Mouse (Mus musculus): ENCODE data around the gene Itpr2. TPM values are rescaled to one million over a fixed set of nuclear protein-coding genes. Genes with fewer than 3 reads are reported as not detected.

Itpr2 gene
- polyA plus RNA-seq, 1 experiment: 6.6 TPM

DNA sequence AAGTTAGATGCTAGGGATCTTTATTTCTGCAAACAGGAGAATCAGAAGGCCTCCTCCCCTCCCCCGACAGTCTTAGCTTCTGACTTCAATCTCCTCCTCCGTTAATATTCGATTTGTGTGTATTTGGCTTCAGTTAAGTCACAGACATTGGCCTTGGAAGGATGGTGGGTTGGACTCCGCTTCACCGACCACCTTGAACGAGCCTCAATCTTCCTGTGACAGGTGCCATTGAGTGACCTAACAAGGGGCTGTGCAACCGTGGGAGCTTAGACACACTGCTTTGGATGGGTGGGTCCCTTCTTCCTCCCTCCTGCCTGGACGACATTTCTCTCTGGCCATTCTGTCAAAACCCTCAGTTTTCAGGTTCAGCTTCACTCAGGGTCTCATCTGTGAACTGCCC, 366.7 kb downstream of the Itpr2 start:
- H3K27me3 ChIP-seq (ENCODE audit: control insufficient read depth, insufficient read depth, low read length): no peaks in the 10 kb centered on the region
- DNase-seq: peak in 1 of 2 experiments; percentile 2
- H3K27ac ChIP-seq (ENCODE audit: insufficient read depth, low read length): no peak overlapping the region
- 77% methylated on average over 8 of the region's 8 CpGs for WGBS
- peaks cover 7% of the 10 kb centered on the region; the same call in 1 of the 2 replicates for H3K4me1 ChIP-seq (ENCODE audit: control insufficient read depth, insufficient read depth, low read length)
- TF ChIP-seq CTCF (IDR thresholded peaks at IDR 0.05; ENCODE audit: borderline replicate concordance, insufficient read depth, low read depth, low read length) (no peak), POLR2A (IDR thresholded peaks at IDR 0.05; ENCODE audit: borderline replicate concordance, insufficient read depth, low read length) (no peak)
- H3K4me3 ChIP-seq (replicated peaks; ENCODE audit: insufficient read depth, low read depth, low read length): no peak overlapping the region

DNA sequence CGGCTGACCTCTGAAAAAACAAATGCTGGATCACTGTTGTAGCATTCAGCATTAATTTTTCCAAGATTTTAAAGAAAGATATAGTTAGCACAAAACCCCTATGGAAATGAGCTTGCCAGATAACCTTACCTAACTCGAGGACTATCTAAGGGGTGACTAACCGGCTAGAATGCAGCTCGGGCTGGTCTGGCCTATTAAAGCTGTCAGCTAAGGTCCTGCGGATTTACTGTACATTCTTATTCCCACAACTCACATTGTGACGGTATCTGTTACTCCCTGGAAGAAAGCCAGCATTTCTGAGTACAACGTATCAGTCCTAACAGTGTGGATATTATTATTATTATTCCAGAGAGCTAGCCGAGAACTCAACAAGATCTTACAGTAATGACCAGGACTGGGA, 368.1 kb downstream of the Itpr2 start:
- TF ChIP-seq CTCF (IDR thresholded peaks at IDR 0.05; ENCODE audit: borderline replicate concordance, insufficient read depth, low read depth, low read length) (no peak), POLR2A (IDR thresholded peaks at IDR 0.05; ENCODE audit: borderline replicate concordance, insufficient read depth, low read length) (no peak)

DNA sequence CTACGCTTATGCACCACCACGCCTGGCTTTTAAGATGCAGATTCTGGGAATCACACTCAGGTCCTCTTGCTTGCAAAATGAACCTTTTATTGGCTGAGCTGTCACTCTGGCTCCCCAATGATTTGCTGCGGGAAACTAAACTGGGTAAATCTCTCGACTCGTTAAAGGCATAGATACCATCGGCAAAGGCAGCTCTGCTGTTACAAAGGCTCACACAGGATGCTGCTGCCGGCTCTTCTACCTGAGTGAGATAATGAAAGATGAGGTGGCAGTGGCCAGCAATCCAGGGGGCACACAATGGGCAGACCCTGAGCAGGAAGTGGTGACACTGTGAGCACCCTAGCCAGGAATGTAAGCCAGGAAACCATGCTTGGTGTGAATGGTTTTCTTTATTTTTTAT, 373.0 kb downstream of the Itpr2 start:
- peaks cover 8% of the 10 kb centered on the region; the same call in 1 of the 2 replicates for H3K4me1 ChIP-seq (ENCODE audit: control insufficient read depth, insufficient read depth, low read length)
- 89% methylated on average over 7 of the region's 7 CpGs for WGBS

More for the DNA sequence above, 368.1 kb downstream of the Itpr2 start:
- WGBS: 60% methylated on average over 8 of the region's 8 CpGs
- H3K4me1 ChIP-seq (ENCODE audit: control insufficient read depth, insufficient read depth, low read length): peaks cover 7% of the 10 kb centered on the region; the same call in 1 of the 2 replicates
- DNase-seq: peak in 1 of 2 experiments; percentile 1
- no peak overlapping the region for H3K4me3 ChIP-seq (replicated peaks; ENCODE audit: insufficient read depth, low read depth, low read length)
- no peaks in the 10 kb centered on the region for H3K27me3 ChIP-seq (ENCODE audit: control insufficient read depth, insufficient read depth, low read length)
- H3K27ac ChIP-seq (ENCODE audit: insufficient read depth, low read length): no peak overlapping the region

DNA sequence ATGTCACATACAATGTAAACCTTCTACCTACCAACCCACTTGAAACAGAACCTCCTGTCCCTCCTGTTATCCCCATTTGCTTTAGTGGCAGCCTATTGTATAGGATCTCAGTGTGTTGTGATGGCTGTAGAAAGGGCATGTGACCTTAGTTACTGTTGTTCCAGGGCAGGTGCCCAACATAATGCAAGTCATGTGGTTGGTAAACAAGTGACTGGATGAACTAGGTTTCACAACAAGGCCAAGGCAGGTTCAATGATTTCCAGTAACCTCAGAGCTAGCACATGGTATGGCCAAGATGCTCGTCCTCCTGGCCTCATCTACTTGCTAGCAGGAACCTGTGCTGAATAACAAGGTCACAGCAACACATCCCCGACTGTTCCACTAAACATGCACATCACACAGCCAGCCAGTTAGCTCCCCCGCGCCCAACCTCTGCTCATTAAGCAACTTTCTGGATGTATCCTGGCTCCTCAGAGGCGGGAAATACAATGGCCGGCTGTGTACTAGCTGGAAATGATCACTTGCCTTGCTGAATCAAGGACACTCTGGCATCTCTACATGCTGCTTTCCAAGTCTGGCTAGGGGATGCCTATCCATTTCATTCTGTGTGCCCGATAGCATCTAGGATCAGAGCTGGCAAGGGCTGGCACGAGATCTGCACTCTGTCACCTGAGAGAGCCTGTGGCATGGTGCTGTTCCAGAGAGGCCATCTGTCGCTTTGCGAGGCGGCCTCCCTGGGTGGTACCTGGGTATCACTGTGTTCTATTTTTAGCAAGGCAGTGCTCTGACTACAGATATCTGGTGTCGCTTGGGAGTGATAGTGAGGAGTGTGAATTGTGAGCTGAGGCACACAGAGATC, 375.0 kb downstream of the Itpr2 start:
- Histone ChIP-seq H3K27me3 (ENCODE audit: control insufficient read depth, insufficient read depth, low read length) (no peaks in the 10 kb centered on the region), H3K27ac (ENCODE audit: insufficient read depth, low read length) (peak overlapping the region; percentile 8), H3K4me3 (replicated peaks; ENCODE audit: insufficient read depth, low read depth, low read length) (no peak overlapping the region), H3K4me1 (ENCODE audit: control insufficient read depth, insufficient read depth, low read length) (peaks cover 8% of the 10 kb centered on the region; the same call in 1 of the 2 replicates)
- TF ChIP-seq CTCF (IDR thresholded peaks at IDR 0.05; ENCODE audit: borderline replicate concordance, insufficient read depth, low read depth, low read length): no peak
- TF ChIP-seq POLR2A (IDR thresholded peaks at IDR 0.05; ENCODE audit: borderline replicate concordance, insufficient read depth, low read length): no peak
- WGBS: 11% methylated on average over 12 of the region's 12 CpGs
- DNase-seq: peak; percentile 91 to 97

More for the DNA sequence above, 373.0 kb downstream of the Itpr2 start:
- no peak overlapping the region for H3K4me3 ChIP-seq (replicated peaks; ENCODE audit: insufficient read depth, low read depth, low read length)
- H3K27ac ChIP-seq (ENCODE audit: insufficient read depth, low read length): no peak overlapping the region
- no peaks in the 10 kb centered on the region for H3K27me3 ChIP-seq (ENCODE audit: control insufficient read depth, insufficient read depth, low read length)
- TF ChIP-seq POLR2A (IDR thresholded peaks at IDR 0.05; ENCODE audit: borderline replicate concordance, insufficient read depth, low read length) (no peak), CTCF (IDR thresholded peaks at IDR 0.05; ENCODE audit: borderline replicate concordance, insufficient read depth, low read depth, low read length) (no peak)
- DNase-seq: no peak

DNA sequence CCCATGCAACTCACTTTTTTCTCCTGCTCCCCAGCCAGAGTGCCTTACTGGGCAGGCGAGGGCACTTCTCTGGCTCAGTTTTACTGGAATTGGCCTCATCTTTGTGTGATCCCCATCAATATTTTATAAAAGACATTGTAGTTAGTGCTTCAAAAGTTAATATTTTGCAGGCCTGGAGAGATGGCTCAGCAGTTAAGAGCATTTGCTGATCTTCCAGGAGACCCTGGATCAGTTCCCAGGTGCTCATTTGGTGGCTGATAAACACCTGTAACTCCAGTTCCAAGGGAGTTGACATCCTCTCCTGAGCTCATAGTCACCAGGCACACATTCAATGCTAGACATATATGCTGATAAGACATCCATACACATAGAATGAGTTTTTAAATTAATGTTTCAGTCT, 376.4 kb downstream of the Itpr2 start:
- Histone ChIP-seq H3K4me3 (replicated peaks; ENCODE audit: insufficient read depth, low read depth, low read length) (no peak overlapping the region), H3K4me1 (ENCODE audit: control insufficient read depth, insufficient read depth, low read length) (peaks cover 8% of the 10 kb centered on the region; the same call in 1 of the 2 replicates), H3K27me3 (ENCODE audit: control insufficient read depth, insufficient read depth, low read length) (no peaks in the 10 kb centered on the region), H3K27ac (ENCODE audit: insufficient read depth, low read length) (no peak overlapping the region)
- TF ChIP-seq CTCF (IDR thresholded peaks at IDR 0.05; ENCODE audit: borderline replicate concordance, insufficient read depth, low read depth, low read length) (no peak), POLR2A (IDR thresholded peaks at IDR 0.05; ENCODE audit: borderline replicate concordance, insufficient read depth, low read length) (no peak)
- 80% methylated on average over 1 of the region's 1 CpGs for WGBS
- DNase-seq: peak in 1 of 2 experiments; percentile 25

DNA sequence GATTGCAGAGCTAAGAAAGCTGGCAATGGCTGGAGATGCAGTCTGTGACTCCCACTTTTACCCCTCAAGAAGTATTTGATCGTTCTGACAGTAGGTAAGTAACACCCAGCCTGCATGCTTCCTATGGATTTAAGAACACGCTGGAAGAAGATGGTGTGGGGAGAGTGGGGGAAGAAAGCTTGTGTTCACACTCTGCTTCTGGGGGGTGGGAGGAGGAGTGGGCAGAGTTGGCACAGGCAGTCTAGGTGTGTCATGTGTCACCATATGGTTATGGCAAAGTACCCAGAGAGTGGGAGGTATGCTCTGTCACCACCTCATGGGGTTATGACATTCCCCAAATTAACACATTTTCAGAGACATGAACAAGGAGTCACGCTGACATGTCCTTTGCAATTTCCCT, 377.5 kb downstream of the Itpr2 start:
- H3K4me3 ChIP-seq (replicated peaks; ENCODE audit: insufficient read depth, low read depth, low read length): no peak overlapping the region
- peak; percentile 14 to 32 for DNase-seq
- H3K4me1 ChIP-seq (ENCODE audit: control insufficient read depth, insufficient read depth, low read length): peaks cover 8% of the 10 kb centered on the region; the same call in 1 of the 2 replicates
- WGBS: 68% methylated on average over 3 of the region's 3 CpGs
- no peak for TF ChIP-seq CTCF (IDR thresholded peaks at IDR 0.05; ENCODE audit: borderline replicate concordance, insufficient read depth, low read depth, low read length)
- H3K27ac ChIP-seq (ENCODE audit: insufficient read depth, low read length): no peak overlapping the region
- H3K27me3 ChIP-seq (ENCODE audit: control insufficient read depth, insufficient read depth, low read length): no peaks in the 10 kb centered on the region

DNA sequence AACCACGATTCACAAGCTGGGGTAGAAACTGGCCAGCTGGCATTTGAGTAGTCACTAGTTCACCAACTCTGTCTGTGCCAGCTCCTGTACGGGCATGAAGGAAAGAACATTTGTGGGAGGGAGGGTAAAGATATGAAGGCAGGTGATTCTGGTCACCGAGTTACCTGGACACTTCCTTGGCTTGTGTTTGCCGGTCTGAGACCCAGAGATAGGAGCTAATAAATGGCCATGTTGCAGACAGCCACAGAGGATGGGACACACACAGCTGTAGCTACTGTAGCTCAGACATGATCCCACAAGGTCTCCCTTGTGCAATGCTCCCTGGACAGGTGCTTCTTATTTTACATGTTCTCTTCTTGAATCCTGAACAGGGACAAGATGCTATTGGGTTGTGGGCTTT, 378.4 kb downstream of the Itpr2 start:
- TF ChIP-seq POLR2A (IDR thresholded peaks at IDR 0.05; ENCODE audit: borderline replicate concordance, insufficient read depth, low read length): no peak
- no peak for TF ChIP-seq CTCF (IDR thresholded peaks at IDR 0.05; ENCODE audit: borderline replicate concordance, insufficient read depth, low read depth, low read length)
- Histone ChIP-seq H3K27ac (ENCODE audit: insufficient read depth, low read length) (no peak overlapping the region), H3K4me3 (replicated peaks; ENCODE audit: insufficient read depth, low read depth, low read length) (no peak overlapping the region), H3K27me3 (ENCODE audit: control insufficient read depth, insufficient read depth, low read length) (no peaks in the 10 kb centered on the region), H3K4me1 (ENCODE audit: control insufficient read depth, insufficient read depth, low read length) (peaks cover 8% of the 10 kb centered on the region; the same call in 1 of the 2 replicates)
- 79% methylated on average over 4 of the region's 4 CpGs for WGBS
- DNase-seq: peak in 1 of 2 experiments; percentile 5

DNA sequence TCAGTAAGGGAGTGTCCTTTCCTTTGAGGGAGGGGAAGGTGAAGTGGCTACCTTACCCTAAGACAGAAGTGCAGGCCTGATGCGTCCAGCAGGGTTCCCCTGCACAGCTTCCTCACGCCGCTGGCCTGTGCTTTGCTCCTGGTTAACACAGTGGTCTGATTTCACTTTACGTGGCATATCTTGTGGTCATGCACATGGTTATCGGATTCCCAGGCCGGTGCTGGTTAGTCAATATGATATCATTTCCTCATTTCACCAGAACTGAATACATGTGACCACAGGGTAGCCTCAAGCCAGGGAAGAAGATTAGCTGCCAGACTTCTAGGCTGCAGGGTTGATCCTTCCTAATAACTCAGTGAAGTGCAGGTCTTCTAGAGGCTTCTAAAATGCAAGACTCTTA, 381.9 kb downstream of the Itpr2 start:
- H3K27me3 ChIP-seq (ENCODE audit: control insufficient read depth, insufficient read depth, low read length): no peaks in the 10 kb centered on the region

More for the DNA sequence above, 381.9 kb downstream of the Itpr2 start:
- no peak overlapping the region for H3K27ac ChIP-seq (ENCODE audit: insufficient read depth, low read length)
- DNase-seq: no peak
- no peak overlapping the region for H3K4me3 ChIP-seq (replicated peaks; ENCODE audit: insufficient read depth, low read depth, low read length)
- WGBS: 96% methylated on average over 6 of the region's 6 CpGs
- no peak for TF ChIP-seq CTCF (IDR thresholded peaks at IDR 0.05; ENCODE audit: borderline replicate concordance, insufficient read depth, low read depth, low read length)
- TF ChIP-seq POLR2A (IDR thresholded peaks at IDR 0.05; ENCODE audit: borderline replicate concordance, insufficient read depth, low read length): no peak
- H3K4me1 ChIP-seq (ENCODE audit: control insufficient read depth, insufficient read depth, low read length): no peaks in the 10 kb centered on the region; the same call in 1 of the 2 replicates

All from cerebellum, adult 2 months (tissue).